Mouse (Mus musculus) embryo, embryonic 9.5 days (tissue): ENCODE measurements around the gene Igf2r.
A peak's percentile ranks its signal among the peaks of the same experiment; 100 is the strongest.

Experiments used
- DNase-seq: peaks from one replicate; pipeline ENCODE4 v3.0.0-alpha.2; 2017; ENCODE audit errors: extremely low spot score

The Igf2r gene

GRCm38 (mm10) chr17:12672285-12672790, 97.1 kb downstream of the Igf2r start:
- DNase-seq, result no peak

GRCm38 (mm10) chr17:12671029-12671605, 98.3 kb downstream of the Igf2r start:
- no peak for DNase-seq

- DNase-seq, result no peak
Observed at GRCm38 (mm10) chr17:12669363-12669679, 100.1 kb downstream of the Igf2r start.

- peak; percentile 58 for DNase-seq
Observed at GRCm38 (mm10) chr17:12668478-12669362, 100.7 kb downstream of the Igf2r start.

- DNase-seq, result no peak
Observed at GRCm38 (mm10) chr17:12664156-12664555, 105.3 kb downstream of the Igf2r start.

- DNase-seq, result peak; percentile 58
Observed at GRCm38 (mm10) chr17:12660572-12661260, 108.7 kb downstream of the Igf2r start.

GRCm38 (mm10) chr17:12659233-12659632, 110.2 kb downstream of the Igf2r start:
- DNase-seq, result no peak

GRCm38 (mm10) chr17:12658784-12659183, 110.7 kb downstream of the Igf2r start:
- DNase-seq, result no peak

- DNase-seq, result no peak
Observed at GRCm38 (mm10) chr17:12655826-12656225, 113.6 kb downstream of the Igf2r start.

- DNase-seq, result no peak
Observed at GRCm38 (mm10) chr17:12654061-12654460, 115.4 kb downstream of the Igf2r start.

GRCm38 (mm10) chr17:12652604-12653003, 116.9 kb downstream of the Igf2r start:
- DNase-seq, result no peak

- DNase-seq, result no peak
Observed at GRCm38 (mm10) chr17:12645461-12645860, 124.0 kb downstream of the Igf2r start.

GRCm38 (mm10) chr17:12641087-12641486, 128.4 kb downstream of the Igf2r start:
- no peak for DNase-seq

- no peak for DNase-seq
Observed at GRCm38 (mm10) chr17:12639585-12639984, 129.9 kb downstream of the Igf2r start.

- DNase-seq, result no peak
Observed at GRCm38 (mm10) chr17:12634814-12635213, 134.7 kb downstream of the Igf2r start.
